Mouse (Mus musculus) megakaryocyte, embryonic 14.5 days (primary cell): Measurements from ENCODE around the gene Bend7.

Source experiments
- FLI1 ChIP-seq: IDR thresholded peaks from 2 replicates; pipeline ENCODE4 v1.6.1; 2012; ENCODE audit warnings: low read length, inconsistent platforms, mixed read lengths
- GATA1 ChIP-seq: IDR thresholded peaks from 3 replicates; pipeline ENCODE4 v1.6.1; 2012; ENCODE audit warnings: mixed read lengths, low read length, inconsistent platforms, borderline replicate concordance

DNA sequence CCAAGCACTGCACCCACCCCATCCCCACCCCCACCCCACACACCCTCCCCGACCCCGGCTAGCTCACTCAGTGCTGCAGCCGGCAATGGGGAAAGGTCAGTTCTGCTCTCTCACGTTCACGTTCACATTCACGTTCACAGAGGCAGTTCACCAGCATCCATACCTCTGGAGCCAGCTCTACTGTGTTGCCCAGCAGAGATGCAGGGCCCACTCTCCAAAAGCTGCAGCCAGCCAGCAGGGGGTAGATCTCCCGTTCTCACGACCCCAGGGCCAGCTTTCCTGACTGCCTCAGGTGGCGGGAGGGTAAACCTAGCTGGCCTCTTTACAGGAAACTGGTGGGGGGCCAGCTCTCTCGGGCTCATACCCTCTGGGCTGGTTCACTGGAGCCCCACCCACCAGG lies 100.0 kb downstream of the Bend7 start:
- TF ChIP-seq GATA1 (no peak), FLI1 (no peak)
